Mouse (Mus musculus) intestine, embryonic 14.5 days (tissue): ENCODE results near the gene Ceacam20. TPM values are rescaled to one million over a fixed set of nuclear protein-coding genes. Genes with fewer than 3 reads are reported as not detected.
"Not testable (repeated sequence)": the region's sequence is repeated elsewhere in the genome, so short reads cannot be mapped to it uniquely, and the experiment has no call there.

Experiments
- ATAC-seq: fragments of 200-750 bp; cut with Nextera tagmentation; replicated peaks from 2 replicates; pipeline ENCODE4 v1.8.0; 2017; ENCODE audit warnings: low read depth, moderate number of reproducible peaks, moderate TSS enrichment, moderate library complexity; ENCODE audit not compliant: low FRiP score, low TSS enrichment
- DNase-seq: peaks from one replicate; pipeline ENCODE4 v3.0.0-alpha.2; 2018; ENCODE audit warnings: low spot score
- H3K27ac ChIP-seq: fragments of 300-500 bp; sonication (generic); 2 replicates; pipeline ENCODE4 v1.5.1; 2014; ENCODE audit warnings: low read depth, mild to moderate bottlenecking, control low read depth
- H3K27me3 ChIP-seq: fragments of 300-500 bp; sonication (generic); replicated peaks from 2 replicates; pipeline ENCODE4 v1.6.1; 2014; ENCODE audit warnings: low read length, control low read depth; ENCODE audit not compliant: control insufficient read depth, insufficient read depth
- H3K36me3 ChIP-seq: fragments of 300-500 bp; sonication (generic); 2 replicates; pipeline ENCODE4 v1.6.1; 2014; ENCODE audit warnings: low read length, control low read depth; ENCODE audit not compliant: control insufficient read depth, insufficient read depth
- H3K4me1 ChIP-seq: fragments of 300-500 bp; sonication (generic); replicated peaks from 2 replicates; pipeline ENCODE4 v1.6.1; 2014; ENCODE audit warnings: low read length, control low read depth, mixed read lengths; ENCODE audit not compliant: control insufficient read depth, insufficient read depth
- H3K4me2 ChIP-seq: fragments of 300-500 bp; sonication (generic); 2 replicates; pipeline ENCODE4 v1.6.1; 2014; ENCODE audit warnings: low read length
- H3K4me3 ChIP-seq: fragments of 300-500 bp; sonication (generic); 2 replicates; pipeline ENCODE4 v1.5.1; 2014; ENCODE audit warnings: low read depth, low read length, control low read depth, mixed read lengths
- H3K9ac ChIP-seq: fragments of 300-500 bp; sonication (generic); 2 replicates; pipeline ENCODE4 v1.6.1; 2014; ENCODE audit warnings: mild to moderate bottlenecking, low read length
- H3K9me3 ChIP-seq: fragments of 300-500 bp; sonication (generic); 2 replicates; pipeline ENCODE4 v1.6.1; 2016; ENCODE audit warnings: low read length, control low read depth; ENCODE audit not compliant: control insufficient read depth
- WGBS: fragments of 180-500 bp; shearing (Covaris S2); extraction: QIAGEN DNeasy Blood & Tissue Kit; methylation state at CpG from one replicate; pipeline ENCODE4 v1.1.7; 2014; 5-methylcytosine and 5-hydroxymethylcytosine counted together
- polyA plus RNA-seq: library from polyadenylated mRNA; unstranded; fragments of >200 nt; fragmentation: Nextera tagmentation; extraction: Ambion mirVana; gene quantifications from 2 replicates; pipeline ENCODE4 v1.2.1, GENCODE M21; 2014

Gene Ceacam20
- polyA plus RNA-seq, 1 experiment from 2014 or later, result 0.05 TPM

DNA sequence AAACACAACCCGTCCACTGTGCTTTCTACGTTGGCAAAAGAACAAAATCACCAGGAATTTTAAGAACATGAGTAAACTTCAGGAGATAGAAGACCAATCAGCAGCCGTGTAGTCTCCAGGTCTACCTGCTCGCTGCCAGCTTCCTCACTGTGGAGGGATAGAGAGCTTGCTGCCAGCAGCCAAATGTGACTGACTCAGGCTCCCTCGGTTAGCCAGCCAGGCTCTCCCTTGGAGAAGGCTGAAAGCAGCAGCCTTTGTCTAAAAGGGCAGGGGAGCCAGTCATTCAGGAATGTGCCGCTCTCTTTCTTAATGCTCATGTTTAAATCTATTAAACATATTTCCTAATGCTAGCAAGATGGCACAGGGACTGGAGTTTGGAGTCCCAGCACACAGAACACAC lies 34.7 kb upstream of the Ceacam20 start:
- not testable (repeated sequence) for H3K9ac ChIP-seq, H3K4me1 ChIP-seq, H3K36me3 ChIP-seq, H3K9me3 ChIP-seq, DNase-seq, H3K27ac ChIP-seq, H3K4me3 ChIP-seq, H3K4me2 ChIP-seq, ATAC-seq, H3K27me3 ChIP-seq
- WGBS, result 74% methylated on average over 6 of the region's 6 CpGs

DNA sequence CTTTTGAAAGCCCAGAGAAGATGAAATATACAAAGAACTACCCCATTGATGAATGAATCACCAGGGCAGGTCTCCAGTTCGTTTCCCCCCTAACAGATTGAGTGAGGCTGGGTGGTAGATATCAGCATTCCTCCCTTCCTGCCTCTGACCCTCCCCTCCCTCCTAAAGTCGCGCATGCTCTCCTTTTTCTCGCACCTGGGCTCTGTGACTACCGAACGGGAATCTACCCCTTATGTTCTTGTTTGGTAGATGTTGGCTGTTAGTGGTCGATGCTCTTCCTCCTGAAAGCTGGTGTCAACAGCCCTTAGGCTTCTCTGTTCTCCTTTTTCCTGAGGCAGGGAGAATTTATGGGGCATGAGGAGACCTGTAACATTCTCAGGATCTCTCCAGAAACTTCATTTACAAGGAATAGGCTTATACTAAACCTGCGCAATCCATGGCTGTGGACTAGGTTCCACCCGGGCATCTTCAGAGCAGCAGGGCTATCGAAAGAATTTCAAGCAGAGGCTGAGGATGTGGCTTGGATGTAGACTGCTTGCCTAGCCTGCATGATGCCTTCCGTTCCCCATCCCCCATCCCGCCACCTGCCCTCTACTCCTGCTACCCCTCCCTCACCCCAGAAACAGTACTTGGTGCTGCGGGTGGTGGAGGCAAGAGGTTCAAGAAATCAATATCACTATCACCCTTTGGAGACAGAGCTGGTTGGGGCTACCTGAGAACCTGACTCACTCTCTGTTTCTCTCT lies 32.9 kb upstream of the Ceacam20 start:
- no peak overlapping the region for H3K9ac ChIP-seq
- no peaks in the 10 kb centered on the region for H3K4me1 ChIP-seq
- no peak overlapping the region for H3K4me3 ChIP-seq
- H3K27ac ChIP-seq, result no peak overlapping the region
- no peak for DNase-seq
- H3K9me3 ChIP-seq, result no peaks in the 10 kb centered on the region
- H3K27me3 ChIP-seq, result peaks cover 6% of the 10 kb centered on the region; the same call in 1 of the 2 replicates
- H3K4me2 ChIP-seq, result no peak overlapping the region
- no peak; the same call in 1 of the 2 replicates for ATAC-seq
- 19% methylated on average over 13 of the region's 13 CpGs for WGBS
- no peaks in the 10 kb centered on the region for H3K36me3 ChIP-seq

DNA sequence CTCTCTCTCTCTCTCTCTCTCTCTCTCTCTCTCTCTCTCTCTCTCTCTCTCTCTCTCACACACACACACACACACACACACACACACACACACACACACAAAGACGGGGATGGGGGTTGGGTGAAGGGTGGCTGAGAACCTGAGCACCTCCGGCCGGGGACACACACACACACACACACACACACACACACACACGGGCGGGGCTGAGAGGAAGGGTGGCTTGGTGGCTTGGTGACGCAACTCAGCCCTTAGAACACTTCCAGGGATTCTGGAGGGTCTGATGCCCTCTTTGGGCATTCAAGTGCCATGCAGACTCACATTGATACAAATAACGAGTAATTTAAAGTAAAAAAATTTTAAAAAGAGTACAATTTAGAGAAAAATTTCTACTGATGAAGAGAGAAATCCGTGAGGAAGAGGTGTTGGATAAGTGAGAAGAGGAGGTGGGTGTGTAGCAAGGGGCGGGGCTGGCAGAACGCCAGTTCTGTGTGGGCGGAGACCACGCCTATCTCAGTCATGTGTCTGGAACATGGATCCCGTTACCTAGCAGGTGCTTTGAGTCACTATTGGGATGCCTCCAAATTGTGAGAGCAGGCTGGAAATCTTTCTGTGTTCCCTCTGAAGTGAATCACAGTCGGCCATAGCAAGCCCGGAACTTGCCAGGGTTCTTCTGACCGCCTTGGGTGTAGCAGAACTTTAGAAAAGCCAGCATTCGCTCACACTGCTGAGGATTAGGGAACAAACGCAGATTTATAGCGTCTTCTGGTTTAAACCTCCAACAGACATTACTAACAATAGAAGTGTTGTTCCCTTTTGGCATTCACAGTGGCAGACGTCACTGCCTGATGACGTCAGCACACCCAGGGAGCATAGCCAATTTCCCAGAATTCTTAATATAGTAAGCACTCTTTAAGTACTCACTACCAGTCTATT lies 32.1 kb upstream of the Ceacam20 start:
- 22% methylated on average over 21 of the region's 21 CpGs for WGBS
- H3K27ac ChIP-seq, result no peak overlapping the region
- H3K36me3 ChIP-seq, result no peaks in the 10 kb centered on the region
- peak overlapping the region; percentile 8 for H3K4me3 ChIP-seq
- H3K9ac ChIP-seq, result no peak overlapping the region
- peaks cover 6% of the 10 kb centered on the region; the same call in 1 of the 2 replicates for H3K27me3 ChIP-seq
- H3K4me1 ChIP-seq, result no peaks in the 10 kb centered on the region
- H3K4me2 ChIP-seq, result peak overlapping the region; percentile 36
- peak; percentile 81; the same call in 1 of the 2 replicates for ATAC-seq
- H3K9me3 ChIP-seq, result no peaks in the 10 kb centered on the region
- peak; percentile 69 for DNase-seq

DNA sequence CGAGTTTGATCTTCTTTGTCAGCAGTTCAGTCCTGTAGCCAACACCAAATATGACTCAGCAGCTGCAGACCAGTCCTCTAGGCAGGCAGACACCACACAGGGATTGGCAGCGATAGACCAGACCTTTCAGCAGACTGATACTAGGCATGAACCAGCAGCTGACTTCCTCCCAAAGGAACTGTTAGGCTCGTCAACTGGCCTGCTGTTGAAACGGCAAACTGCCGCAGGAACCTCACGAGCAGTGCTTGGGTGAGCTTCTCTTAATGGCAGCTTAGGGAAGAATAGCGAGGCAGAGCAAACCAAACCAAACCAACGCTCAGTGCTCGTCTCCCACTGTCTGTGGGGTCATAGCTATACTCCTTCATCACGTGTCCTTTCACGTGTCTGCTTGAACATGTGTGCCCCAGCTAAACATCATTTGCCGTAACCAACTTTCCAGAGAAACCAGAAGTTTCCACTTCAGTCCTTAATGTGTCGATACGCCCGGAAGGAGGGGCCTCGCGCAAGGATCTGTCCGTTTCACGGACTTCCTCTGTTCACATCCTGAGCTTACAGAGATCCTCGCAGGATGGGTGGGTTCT lies 30.0 kb upstream of the Ceacam20 start:
- Histone ChIP-seq H3K4me1 (no peaks in the 10 kb centered on the region), H3K27ac (no peak overlapping the region), H3K36me3 (no peaks in the 10 kb centered on the region), H3K4me2 (no peak overlapping the region), H3K9me3 (no peaks in the 10 kb centered on the region), H3K4me3 (no peak overlapping the region), H3K27me3 (peaks cover 6% of the 10 kb centered on the region; the same call in 1 of the 2 replicates), H3K9ac (no peak overlapping the region)
- DNase-seq (no peak), ATAC-seq (no peak)
- WGBS, result 77% methylated on average over 20 of the region's 20 CpGs

DNA sequence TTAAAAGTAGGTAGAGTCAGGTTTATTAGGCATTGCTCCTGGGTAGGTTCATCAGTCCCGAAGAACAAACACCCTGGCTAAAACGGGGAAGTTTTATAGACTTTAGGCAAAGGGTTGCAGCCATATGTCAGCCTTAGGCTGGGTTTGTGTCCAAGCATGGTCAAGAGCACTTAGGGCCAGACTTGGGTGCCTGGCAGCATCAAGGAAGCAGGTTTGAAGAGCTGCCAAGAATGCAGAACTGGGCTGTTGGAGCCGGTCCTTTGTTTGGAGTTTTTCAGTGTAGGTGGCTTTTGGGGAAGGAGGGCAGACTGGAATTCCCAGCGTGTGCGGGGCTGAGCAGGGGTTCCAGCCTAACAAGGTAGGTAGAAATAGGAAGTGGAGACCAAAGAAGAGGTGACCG lies 29.3 kb upstream of the Ceacam20 start:
- Histone ChIP-seq H3K9me3 (no peaks in the 10 kb centered on the region), H3K9ac (no peak overlapping the region), H3K27me3 (peaks cover 6% of the 10 kb centered on the region; the same call in 1 of the 2 replicates), H3K4me1 (no peaks in the 10 kb centered on the region), H3K4me2 (no peak overlapping the region), H3K4me3 (no peak overlapping the region), H3K27ac (no peak overlapping the region), H3K36me3 (no peaks in the 10 kb centered on the region)
- ATAC-seq, result no peak
- 75% methylated on average over 6 of the region's 6 CpGs for WGBS
- DNase-seq, result no peak

DNA sequence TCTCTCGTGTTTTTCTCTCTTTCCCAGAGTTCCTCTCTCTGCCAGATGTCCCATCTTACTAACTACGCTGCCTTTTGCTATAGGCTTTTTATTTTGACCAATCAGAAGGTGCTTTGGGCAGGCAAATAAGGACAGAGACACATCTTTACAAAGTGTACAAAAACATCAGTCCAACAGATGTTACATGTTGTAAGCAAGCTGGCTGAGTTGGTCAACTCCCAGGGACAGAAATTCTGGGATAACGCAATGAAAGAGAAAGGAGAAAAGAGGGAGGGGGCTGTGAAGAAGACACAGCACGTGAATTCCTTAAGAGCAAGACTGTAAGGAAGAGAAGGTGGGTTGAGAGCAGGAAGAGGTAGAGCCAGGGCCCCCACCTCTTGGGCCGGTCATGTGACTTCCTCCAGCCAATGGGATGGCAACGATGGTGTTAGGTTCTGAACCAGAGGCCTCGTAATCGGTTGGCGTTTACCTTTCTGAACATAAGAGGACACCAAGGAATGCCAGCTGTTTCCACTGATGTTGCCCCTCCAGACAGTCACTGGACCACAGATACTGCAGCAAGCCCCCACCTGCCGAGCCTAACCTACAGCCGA lies 27.9 kb upstream of the Ceacam20 start:
- Histone ChIP-seq H3K36me3 (no peaks in the 10 kb centered on the region), H3K4me1 (no peaks in the 10 kb centered on the region), H3K27ac (no peak overlapping the region), H3K9me3 (no peaks in the 10 kb centered on the region), H3K27me3 (peaks cover 3% of the 10 kb centered on the region; the same call in 1 of the 2 replicates), H3K9ac (no peak overlapping the region), H3K4me3 (no peak overlapping the region), H3K4me2 (no peak overlapping the region)
- WGBS, result 74% methylated on average over 11 of the region's 11 CpGs
- DNase-seq (no peak), ATAC-seq (no peak)

DNA sequence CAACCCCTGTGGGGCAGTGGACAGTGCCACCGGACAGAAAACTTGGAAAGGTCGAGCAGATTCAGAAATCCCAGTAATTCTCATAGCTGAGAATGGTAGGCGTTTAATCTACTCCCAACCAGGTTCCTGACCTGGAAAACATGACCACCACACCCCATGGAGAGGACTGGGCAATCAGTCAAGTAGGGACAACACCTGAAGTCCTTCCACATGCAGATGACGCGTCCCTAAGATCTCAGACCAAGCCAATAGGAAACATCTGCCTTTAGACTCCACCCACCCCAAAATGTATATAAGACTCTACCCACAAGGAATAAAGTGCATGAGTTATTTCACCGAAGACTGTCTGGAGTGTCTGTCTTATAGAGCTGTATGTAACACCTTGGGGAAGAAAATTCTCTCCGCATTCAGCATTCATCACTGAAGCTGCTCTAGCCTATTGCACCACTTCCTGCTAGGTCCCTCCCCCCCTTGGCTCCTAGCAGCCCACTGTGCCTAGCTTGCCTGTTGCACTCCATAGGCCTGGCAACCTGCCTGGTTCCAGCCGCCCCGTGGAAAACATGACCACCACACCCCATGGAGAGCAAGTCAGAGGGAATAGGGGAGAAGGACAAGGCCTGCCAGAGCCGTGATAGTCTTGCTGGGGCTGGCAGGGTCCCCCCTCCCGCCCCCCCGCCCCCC lies 25.5 kb upstream of the Ceacam20 start:
- WGBS, result 53% methylated on average over 11 of the region's 12 CpGs
- no peaks in the 10 kb centered on the region for H3K27me3 ChIP-seq
- H3K4me2 ChIP-seq, result no peak overlapping the region

DNA sequence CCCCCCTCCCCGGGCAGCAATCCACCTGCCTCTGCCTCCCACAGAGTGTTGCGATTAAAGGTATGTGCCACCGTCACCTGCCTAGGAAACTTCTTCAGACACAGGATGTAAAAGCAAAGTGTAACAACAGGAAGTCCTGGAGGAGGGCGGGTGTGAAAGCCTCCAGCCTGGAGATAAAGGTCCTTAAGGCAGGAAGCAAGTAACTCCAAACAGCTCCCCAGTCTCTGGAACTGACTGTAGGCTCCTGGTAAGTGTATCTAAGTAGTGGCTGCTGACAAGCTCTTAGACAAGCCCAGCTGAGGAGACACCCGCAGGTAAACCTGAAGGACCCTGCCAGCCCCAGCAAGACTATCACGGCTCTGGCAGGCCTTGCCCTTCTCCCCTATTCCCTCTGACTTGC lies 25.0 kb upstream of the Ceacam20 start:
- WGBS, result 10% methylated on average over 5 of the region's 6 CpGs
- no peaks in the 10 kb centered on the region for H3K27me3 ChIP-seq
- H3K9me3 ChIP-seq, result no peaks in the 10 kb centered on the region
- no peak overlapping the region for H3K4me2 ChIP-seq
- H3K36me3 ChIP-seq, result no peaks in the 10 kb centered on the region
- no peaks in the 10 kb centered on the region for H3K4me1 ChIP-seq
- no peak overlapping the region for H3K9ac ChIP-seq
- H3K4me3 ChIP-seq, result no peak overlapping the region
- ATAC-seq (no peak), DNase-seq (no peak)
- no peak overlapping the region for H3K27ac ChIP-seq

More for the DNA sequence above, 25.5 kb upstream of the Ceacam20 start:
- Histone ChIP-seq H3K27ac (no peak overlapping the region), H3K9me3 (no peaks in the 10 kb centered on the region), H3K36me3 (no peaks in the 10 kb centered on the region), H3K4me3 (no peak overlapping the region), H3K4me1 (no peaks in the 10 kb centered on the region), H3K9ac (no peak overlapping the region)
- DNase-seq (no peak), ATAC-seq (0 out of 2 replicates have a peak, but pooled peaks have one; percentile 11)
